Mouse (Mus musculus) MEL (cell line): ENCODE measurements around the gene Fam221b.

Source experiments
- CTCF ChIP-seq, 3 experiments: IDR thresholded peaks in 2 of 3; conservative IDR thresholded peaks in 1 of 3; 2 replicates each; pipeline ENCODE4 v1.5.1; 2011 to 2012; ENCODE audit warnings: low read length in 3 of 3, low read depth in 2 of 3, mild to moderate bottlenecking in 2 of 3, improper control_type of control experiment in 1 of 3, inconsistent platforms in 1 of 3, mixed read lengths in 1 of 3, moderate library complexity in 1 of 3; ENCODE audit not compliant: control insufficient read depth in 1 of 3, insufficient read depth in 1 of 3, poor library complexity in 1 of 3, severe bottlenecking in 1 of 3
- E2F4 ChIP-seq: IDR thresholded peaks from 2 replicates; pipeline ENCODE4 v1.6.1; 2011; ENCODE audit warnings: low read depth, low read length, improper control_type of control experiment, borderline replicate concordance
- ELF1 ChIP-seq: IDR thresholded peaks from 2 replicates; pipeline ENCODE4 v1.6.1; 2014; ENCODE audit warnings: low read depth, mild to moderate bottlenecking, inconsistent platforms, low read length, improper control_type of control experiment, moderate library complexity
- HCFC1 ChIP-seq: IDR thresholded peaks from 2 replicates; pipeline ENCODE4 v1.6.1; 2012; ENCODE audit warnings: low read depth, mild to moderate bottlenecking, inconsistent platforms, low read length, improper control_type of control experiment, moderate library complexity
- KAT2A ChIP-seq: conservative IDR thresholded peaks from 2 replicates; pipeline ENCODE4 v1.6.1; 2012; ENCODE audit warnings: low read depth, low read length, improper control_type of control experiment, inconsistent platforms
- POLR2A ChIP-seq, 2 experiments: IDR thresholded peaks; 2 replicates each; pipeline ENCODE4 v1.6.1; 2011 to 2012; ENCODE audit warnings: low read length in 2 of 2, mild to moderate bottlenecking in 2 of 2, control low read depth in 1 of 2, improper control_type of control experiment in 1 of 2, low read depth in 1 of 2, moderate library complexity in 1 of 2; ENCODE audit not compliant: control insufficient read depth in 1 of 2, insufficient read depth in 1 of 2, poor library complexity in 1 of 2

DNA sequence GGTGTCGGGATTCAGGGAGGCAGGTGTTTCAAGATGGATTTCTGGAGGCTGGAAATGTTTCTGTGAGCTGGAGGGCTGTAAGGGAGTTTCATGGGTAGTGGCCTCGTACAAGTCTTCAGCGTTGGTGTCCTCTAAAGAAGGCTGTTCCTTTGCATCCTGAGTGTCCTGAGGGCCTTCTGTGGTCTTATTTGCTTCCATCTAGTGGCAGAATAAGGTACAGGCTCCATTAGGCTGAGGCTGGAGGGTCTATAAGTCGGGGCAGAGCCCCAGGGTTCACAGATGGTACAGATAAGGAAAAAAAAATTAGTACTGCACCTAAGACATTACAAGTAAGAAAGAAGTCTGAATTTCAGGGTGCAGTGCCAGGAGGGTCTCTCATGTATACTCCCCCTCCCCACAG is 2.5 kb downstream of the Fam221b start:
- TF ChIP-seq HCFC1 (no peak), POLR2A (IDR thresholded peaks at IDR 0.05; ENCODE audit: control insufficient read depth in 1 of 2, insufficient read depth in 1 of 2, low read depth in 1 of 2, low read length in 2 of 2, poor library complexity in 1 of 2) (no peak), KAT2A (no peak), CTCF (IDR thresholded peaks at IDR 0.05 in 2 of 3, conservative IDR thresholded peaks at IDR 0.05 in 1 of 3; ENCODE audit: control insufficient read depth in 1 of 3, insufficient read depth in 1 of 3, low read depth in 2 of 3, low read length in 3 of 3, poor library complexity in 1 of 3, severe bottlenecking in 1 of 3) (peak; percentile 41 to 71 (median 55); a peak in 5 of 6 replicates), ELF1 (no peak), E2F4 (no peak)
